Mouse (Mus musculus) embryonic facial prominence, embryonic 13.5 days (tissue): Measurements from ENCODE around the gene Hsdl1. TPM values are rescaled to one million over a fixed set of nuclear protein-coding genes. Genes with fewer than 3 reads are reported as not detected.
A peak's percentile ranks its signal among the peaks of the same experiment; 100 is the strongest.

ENCODE experiments used
- ATAC-seq: fragments of 200-750 bp; cut with Nextera tagmentation; 2 replicates; pipeline ENCODE4 v1.8.0; 2017; ENCODE audit warnings: low read depth; ENCODE audit not compliant: insufficient number of reproducible peaks, insufficient read depth, low FRiP score, low TSS enrichment
- H3K27ac ChIP-seq: fragments of 300-500 bp; sonication (generic); 2 replicates; pipeline ENCODE4 v1.5.1; 2015; ENCODE audit warnings: moderate library complexity, mild to moderate bottlenecking, inconsistent platforms
- H3K27me3 ChIP-seq: fragments of 300-500 bp; sonication (generic); 2 replicates; pipeline ENCODE4 v1.6.1; 2015; ENCODE audit warnings: mild to moderate bottlenecking, inconsistent platforms
- H3K36me3 ChIP-seq: fragments of 300-500 bp; sonication (generic); 2 replicates; pipeline ENCODE4 v1.6.1; 2015; ENCODE audit warnings: mild to moderate bottlenecking, inconsistent platforms
- H3K4me1 ChIP-seq: fragments of 300-500 bp; sonication (generic); 2 replicates; pipeline ENCODE4 v1.6.1; 2015; ENCODE audit warnings: inconsistent platforms
- H3K4me2 ChIP-seq: fragments of 300-500 bp; sonication (generic); 2 replicates; pipeline ENCODE4 v1.6.1; 2015; ENCODE audit warnings: moderate library complexity, mild to moderate bottlenecking, inconsistent platforms
- H3K4me3 ChIP-seq: fragments of 300-500 bp; sonication (generic); 2 replicates; pipeline ENCODE4 v1.5.1; 2015; ENCODE audit warnings: mild to moderate bottlenecking, inconsistent platforms
- H3K9ac ChIP-seq: fragments of 300-500 bp; sonication (generic); 2 replicates; pipeline ENCODE4 v1.6.1; 2015; ENCODE audit warnings: mild to moderate bottlenecking, inconsistent platforms
- H3K9me3 ChIP-seq: fragments of 300-500 bp; sonication (generic); 2 replicates; pipeline ENCODE4 v1.6.1; 2016; ENCODE audit warnings: inconsistent platforms
- WGBS: fragments of 180-500 bp; shearing (Covaris S2); methylation state at CpG from one replicate; pipeline ENCODE4 v1.1.7; 2015; ENCODE audit warnings: mixed read lengths; 5-methylcytosine and 5-hydroxymethylcytosine counted together
- polyA plus RNA-seq: library from polyadenylated mRNA; unstranded; fragments of >200 nt; fragmentation: Nextera tagmentation; extraction: Ambion mirVana; gene quantifications from 2 replicates; pipeline ENCODE4 v1.2.1, GENCODE M21; 2015

Gene Hsdl1
- polyA plus RNA-seq, 1 experiment from 2014 or later = 29.1 TPM

DNA sequence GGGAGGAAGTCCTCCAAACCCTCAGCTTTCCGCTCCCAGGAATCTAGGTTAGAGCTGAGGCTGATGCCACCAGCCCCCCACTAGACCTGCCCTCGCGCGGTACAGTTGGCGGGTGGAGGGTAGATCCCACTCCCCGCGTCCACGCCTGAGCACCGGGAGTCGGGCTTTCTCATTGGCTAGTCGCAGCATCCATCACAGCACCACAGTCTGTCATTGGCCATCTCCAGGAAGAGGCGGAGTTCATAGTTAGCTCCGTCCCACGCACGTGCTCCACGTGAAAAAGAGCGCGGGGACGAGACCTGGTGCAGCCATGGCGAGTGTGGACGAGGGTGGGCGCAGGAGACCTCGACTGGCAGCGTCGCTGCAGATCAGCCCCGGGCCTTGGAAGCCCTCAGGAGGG, 37.5 kb upstream of the Hsdl1 start, which contains the start of gene Adad2:
Gene Adad2 (plus strand): TSS at position 277 of the 400 bp plus-strand sequence.
- Histone ChIP-seq H3K27ac (no peak within 1 kb of the TSS), H3K9me3 (no peaks in the 10 kb centered on the region), H3K4me2 (no peak within 1 kb of the TSS), H3K4me1 (no peaks in the 10 kb centered on the region), H3K27me3 (0 out of 2 replicates have a peak, but pooled peaks cover 5% of the 10 kb centered on the region), H3K9ac (no peak within 1 kb of the TSS), H3K4me3 (no peak within 1 kb of the TSS), H3K36me3 (no peaks in the 10 kb centered on the region)
- WGBS = 86% methylated on average over 26 of the region's 26 CpGs
- no peak; the same call in 1 of the 2 replicates for ATAC-seq

DNA sequence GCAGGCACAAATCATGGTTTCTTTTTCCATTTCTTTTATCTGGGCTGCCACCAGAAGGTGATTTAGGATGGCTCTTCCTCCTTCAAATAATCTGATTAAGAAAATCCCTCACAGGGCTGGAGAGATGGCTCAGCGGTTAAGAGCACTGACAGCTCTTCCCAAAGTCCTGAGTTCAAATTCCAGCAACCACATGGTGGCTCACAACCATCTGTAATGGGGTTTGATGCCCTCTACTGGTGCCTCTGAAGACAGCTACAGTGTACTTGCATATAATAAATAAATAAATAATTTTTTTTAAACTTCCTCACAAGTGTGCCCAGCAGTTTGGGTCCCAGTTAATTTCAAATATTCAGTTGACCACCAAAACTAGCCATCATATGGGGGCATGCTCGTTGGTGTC, 31.2 kb upstream of the Hsdl1 start:
- 84% methylated on average over 2 of the region's 2 CpGs for WGBS
- no peak overlapping the region for H3K4me2 ChIP-seq
- H3K9me3 ChIP-seq = no peaks in the 10 kb centered on the region
- H3K36me3 ChIP-seq = peaks cover 17% of the 10 kb centered on the region
- ATAC-seq = no peak
- no peak overlapping the region for H3K9ac ChIP-seq
- peaks cover 11% of the 10 kb centered on the region for H3K4me1 ChIP-seq
- H3K4me3 ChIP-seq = no peak overlapping the region
- H3K27me3 ChIP-seq = no peaks in the 10 kb centered on the region
- H3K27ac ChIP-seq = no peak overlapping the region

DNA sequence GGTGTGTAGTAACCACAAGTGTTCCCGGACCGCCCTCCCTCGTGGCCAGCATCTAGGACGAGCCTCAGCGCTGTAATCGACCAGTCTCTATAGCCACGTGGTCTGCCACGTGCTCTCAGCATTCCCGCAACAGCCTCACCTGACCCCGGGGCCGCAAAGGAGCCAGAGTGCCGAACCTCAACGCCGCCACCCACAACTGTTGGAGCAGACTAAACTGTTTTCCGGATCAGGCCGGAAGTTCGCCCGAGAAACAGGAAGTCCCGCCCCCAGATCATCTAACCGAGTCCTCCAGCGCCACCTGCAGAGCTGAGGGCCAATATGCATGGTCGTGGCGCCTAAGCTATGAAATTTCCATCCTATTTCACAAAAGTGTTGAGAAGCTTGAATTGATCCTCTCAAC, 30.0 kb upstream of the Hsdl1 start, which contains the start of gene Taf1c:
Gene Taf1c (minus strand): TSS at position 227 of the 400 bp plus-strand sequence.
- H3K4me2 ChIP-seq = peak within 1 kb of the TSS; percentile 91
- ATAC-seq = no peak; the same call in 1 of the 2 replicates
- H3K4me3 ChIP-seq = peak within 1 kb of the TSS; percentile 80
- under 1% methylated on average over 23 of the region's 23 CpGs for WGBS
- no peaks in the 10 kb centered on the region for H3K27me3 ChIP-seq
- no peaks in the 10 kb centered on the region for H3K9me3 ChIP-seq
- H3K4me1 ChIP-seq = peaks cover 11% of the 10 kb centered on the region
- H3K27ac ChIP-seq = peak within 1 kb of the TSS; percentile 40
- peak within 1 kb of the TSS; percentile 89 for H3K9ac ChIP-seq
- H3K36me3 ChIP-seq = peaks cover 29% of the 10 kb centered on the region

DNA sequence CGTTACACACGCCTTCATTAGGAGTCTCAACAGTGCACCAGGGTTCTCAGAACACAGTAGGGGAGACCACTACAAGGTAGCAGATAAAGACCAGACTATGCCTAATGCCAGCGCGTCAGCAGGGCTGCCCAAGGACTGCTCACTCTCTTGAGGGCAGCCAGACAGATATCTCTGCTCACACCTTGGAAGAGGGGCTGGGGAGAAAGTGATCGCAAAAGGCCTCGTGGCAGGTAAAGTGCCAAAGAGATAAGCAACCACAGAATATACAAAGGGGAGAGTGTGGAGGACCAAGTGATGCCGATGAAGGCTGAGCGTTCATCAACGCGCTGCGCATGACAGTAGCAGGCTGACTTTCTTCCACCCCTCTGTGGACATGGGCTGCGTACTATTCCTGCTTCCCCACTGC, 29.4 kb upstream of the Hsdl1 start:
- Histone ChIP-seq H3K4me2 (peak overlapping the region; percentile 91), H3K4me3 (peak overlapping the region; percentile 80), H3K27me3 (no peaks in the 10 kb centered on the region), H3K36me3 (peaks cover 35% of the 10 kb centered on the region), H3K4me1 (peaks cover 11% of the 10 kb centered on the region), H3K9ac (peak overlapping the region; percentile 89), H3K9me3 (no peaks in the 10 kb centered on the region), H3K27ac (peak overlapping the region; percentile 28; the same call in 1 of the 2 replicates)
- WGBS = 39% methylated on average over 12 of the region's 12 CpGs
- no peak for ATAC-seq

DNA sequence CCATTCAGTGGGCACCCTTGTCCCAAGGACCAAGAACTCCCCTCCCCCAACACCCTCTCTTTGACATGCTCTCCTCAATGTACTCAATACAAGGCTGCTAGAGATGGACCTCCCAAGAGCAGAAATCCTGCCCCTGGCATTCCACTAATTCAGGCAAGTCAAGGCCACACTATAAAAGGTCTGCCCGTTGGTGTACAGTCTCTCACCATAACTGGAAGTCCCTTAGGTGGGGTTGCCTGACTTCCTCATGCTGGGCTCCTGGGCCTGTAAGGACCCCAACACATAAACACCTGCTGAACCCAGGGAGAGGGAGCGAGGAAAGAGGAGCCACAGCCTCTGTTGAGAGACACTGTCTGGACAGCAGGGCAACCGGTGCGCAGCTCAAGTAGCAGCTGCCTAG, 28.8 kb upstream of the Hsdl1 start:
- Histone ChIP-seq H3K27me3 (no peaks in the 10 kb centered on the region), H3K27ac (no peak overlapping the region), H3K9me3 (no peaks in the 10 kb centered on the region), H3K36me3 (peaks cover 42% of the 10 kb centered on the region), H3K4me1 (peaks cover 11% of the 10 kb centered on the region), H3K4me3 (peak overlapping the region; percentile 80), H3K9ac (peak overlapping the region; percentile 89), H3K4me2 (peak overlapping the region; percentile 91)
- WGBS = 92% methylated on average over 4 of the region's 4 CpGs
- no peak for ATAC-seq

DNA sequence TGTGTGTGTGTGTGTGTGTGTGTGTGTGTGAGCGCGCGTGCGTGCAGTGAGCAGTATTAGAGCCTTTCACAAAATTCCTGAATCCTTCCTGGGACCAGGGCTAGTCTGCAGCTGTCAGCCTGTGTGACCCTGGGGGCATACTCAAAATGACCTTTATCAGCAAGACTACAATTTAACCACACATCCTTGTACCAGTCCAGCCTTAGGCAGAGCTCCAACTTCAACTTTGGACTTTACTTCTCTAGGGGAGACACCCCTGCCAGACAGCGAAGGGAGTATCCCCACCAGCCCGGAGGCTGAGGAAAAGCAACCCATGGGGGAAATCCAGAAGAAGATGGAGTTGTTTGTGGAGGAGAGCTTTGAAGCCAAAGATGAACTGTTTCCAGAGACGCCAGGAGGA, 16.5 kb upstream of the Hsdl1 start:
- no peaks in the 10 kb centered on the region for H3K9me3 ChIP-seq
- no peaks in the 10 kb centered on the region for H3K27me3 ChIP-seq
- H3K27ac ChIP-seq = no peak overlapping the region
- WGBS = 84% methylated on average over 7 of the region's 7 CpGs
- peaks cover 7% of the 10 kb centered on the region; the same call in 1 of the 2 replicates for H3K4me1 ChIP-seq
- ATAC-seq = no peak
- H3K36me3 ChIP-seq = peaks cover 7% of the 10 kb centered on the region; the same call in 1 of the 2 replicates
- no peak overlapping the region for H3K9ac ChIP-seq
- H3K4me2 ChIP-seq = no peak overlapping the region
- H3K4me3 ChIP-seq = no peak overlapping the region

DNA sequence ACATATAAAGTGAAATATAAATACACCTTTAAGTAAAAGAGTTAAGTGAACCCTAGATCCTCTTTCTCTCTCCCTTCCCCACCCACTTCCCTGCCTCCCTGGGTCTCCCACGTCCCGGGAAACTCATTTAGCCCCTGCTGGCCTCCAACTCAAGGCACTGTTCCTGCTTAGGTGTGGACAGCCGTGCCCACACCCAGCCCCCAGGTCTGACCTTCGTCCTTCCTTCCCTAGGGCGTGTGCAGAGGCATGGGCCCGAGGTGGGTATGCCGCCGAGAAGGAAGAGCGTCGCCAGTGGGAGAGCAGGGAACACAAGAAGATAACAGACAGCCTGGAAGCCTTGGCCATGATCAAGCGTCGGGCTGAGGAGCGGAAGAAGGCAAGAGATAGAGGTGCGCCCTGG, 15.4 kb upstream of the Hsdl1 start:
- 82% methylated on average over 14 of the region's 14 CpGs for WGBS
- H3K4me1 ChIP-seq = peaks cover 13% of the 10 kb centered on the region; the same call in 1 of the 2 replicates
- H3K9me3 ChIP-seq = no peaks in the 10 kb centered on the region
- no peaks in the 10 kb centered on the region for H3K27me3 ChIP-seq
- no peak overlapping the region for H3K4me3 ChIP-seq
- H3K9ac ChIP-seq = no peak overlapping the region
- ATAC-seq = no peak
- no peak overlapping the region for H3K27ac ChIP-seq
- no peak overlapping the region for H3K4me2 ChIP-seq
- H3K36me3 ChIP-seq = no peaks in the 10 kb centered on the region

DNA sequence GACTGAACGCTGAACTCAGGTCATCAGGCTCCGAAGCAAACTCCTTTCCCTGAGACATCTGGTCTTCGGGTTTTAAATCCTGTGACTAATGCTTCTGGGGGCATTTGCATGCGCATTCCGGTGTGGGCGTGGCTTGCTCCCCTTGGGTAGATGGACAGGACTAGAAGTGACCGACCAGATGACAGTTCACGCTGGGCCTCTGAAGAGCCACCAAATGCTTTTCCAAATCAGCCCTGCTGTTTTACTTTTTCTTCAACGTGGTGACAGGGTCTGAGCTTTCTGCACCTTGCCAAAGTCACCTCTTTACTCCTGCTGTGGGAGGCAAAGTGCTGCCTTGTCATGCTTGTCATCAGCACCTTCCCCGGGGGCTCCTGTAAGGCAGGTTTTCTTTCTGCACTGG, 13.9 kb upstream of the Hsdl1 start:
- no peak overlapping the region for H3K4me3 ChIP-seq
- no peak overlapping the region for H3K4me2 ChIP-seq
- H3K27me3 ChIP-seq = no peaks in the 10 kb centered on the region
- H3K9me3 ChIP-seq = no peaks in the 10 kb centered on the region
- H3K27ac ChIP-seq = no peak overlapping the region
- no peaks in the 10 kb centered on the region for H3K36me3 ChIP-seq
- ATAC-seq = no peak
- H3K9ac ChIP-seq = no peak overlapping the region
- 15% methylated on average over 10 of the region's 10 CpGs for WGBS
- H3K4me1 ChIP-seq = peaks cover 13% of the 10 kb centered on the region; the same call in 1 of the 2 replicates

DNA sequence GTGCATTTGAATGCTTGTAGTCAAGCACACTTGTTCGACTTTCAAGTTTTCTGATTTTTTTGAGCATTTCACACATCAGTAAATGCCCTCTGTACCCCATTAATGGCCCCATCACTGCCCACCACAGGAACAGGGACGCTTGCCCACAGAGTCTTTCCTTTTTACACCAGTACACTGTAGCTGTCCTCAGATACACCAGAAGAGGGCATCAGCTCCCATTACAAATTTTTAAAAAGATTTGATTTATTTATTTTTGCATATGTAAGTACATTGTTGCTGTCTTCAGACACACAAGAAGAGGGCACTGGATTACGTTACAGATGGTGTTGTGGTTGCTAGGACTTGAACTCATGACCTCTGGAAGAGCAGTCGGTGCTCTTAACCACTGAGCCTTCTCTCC, 13.3 kb upstream of the Hsdl1 start:
- Histone ChIP-seq H3K27ac (no peak overlapping the region), H3K4me1 (peaks cover 13% of the 10 kb centered on the region; the same call in 1 of the 2 replicates), H3K36me3 (no peaks in the 10 kb centered on the region), H3K4me3 (no peak overlapping the region), H3K4me2 (no peak overlapping the region), H3K9me3 (no peaks in the 10 kb centered on the region), H3K27me3 (no peaks in the 10 kb centered on the region), H3K9ac (no peak overlapping the region)
- 57% methylated on average over 4 of the region's 4 CpGs for WGBS
- no peak for ATAC-seq

DNA sequence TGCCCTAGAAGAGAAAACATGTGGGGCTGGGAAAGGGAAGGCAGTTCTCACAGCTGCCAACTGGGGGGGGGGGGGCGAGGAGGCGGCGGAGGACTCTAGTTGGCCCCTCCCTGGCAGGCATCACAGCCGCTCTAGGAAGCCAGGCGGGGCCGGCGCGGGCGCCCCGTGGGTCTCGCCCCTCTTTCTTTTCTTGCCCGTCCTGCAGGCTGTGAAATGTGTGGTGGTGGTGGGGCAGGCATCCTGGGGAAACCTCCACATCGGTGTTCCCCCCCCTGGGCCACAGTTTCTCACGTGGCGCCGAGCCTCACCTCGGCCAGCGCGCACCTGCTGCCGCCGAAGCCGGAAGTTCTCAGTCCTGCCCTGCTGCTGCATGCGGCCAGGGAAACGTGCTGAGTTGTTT, 10.9 kb upstream of the Hsdl1 start:
- peaks cover 13% of the 10 kb centered on the region; the same call in 1 of the 2 replicates for H3K4me1 ChIP-seq
- no peaks in the 10 kb centered on the region for H3K36me3 ChIP-seq
- no peaks in the 10 kb centered on the region for H3K27me3 ChIP-seq
- WGBS = 12% methylated on average over 23 of the region's 24 CpGs
- H3K9me3 ChIP-seq = no peaks in the 10 kb centered on the region
- H3K9ac ChIP-seq = peak overlapping the region; percentile 62
- H3K27ac ChIP-seq = no peak overlapping the region
- H3K4me2 ChIP-seq = peak overlapping the region; percentile 65
- H3K4me3 ChIP-seq = peak overlapping the region; percentile 38
- ATAC-seq = peak; percentile 56; the same call in 1 of the 2 replicates

DNA sequence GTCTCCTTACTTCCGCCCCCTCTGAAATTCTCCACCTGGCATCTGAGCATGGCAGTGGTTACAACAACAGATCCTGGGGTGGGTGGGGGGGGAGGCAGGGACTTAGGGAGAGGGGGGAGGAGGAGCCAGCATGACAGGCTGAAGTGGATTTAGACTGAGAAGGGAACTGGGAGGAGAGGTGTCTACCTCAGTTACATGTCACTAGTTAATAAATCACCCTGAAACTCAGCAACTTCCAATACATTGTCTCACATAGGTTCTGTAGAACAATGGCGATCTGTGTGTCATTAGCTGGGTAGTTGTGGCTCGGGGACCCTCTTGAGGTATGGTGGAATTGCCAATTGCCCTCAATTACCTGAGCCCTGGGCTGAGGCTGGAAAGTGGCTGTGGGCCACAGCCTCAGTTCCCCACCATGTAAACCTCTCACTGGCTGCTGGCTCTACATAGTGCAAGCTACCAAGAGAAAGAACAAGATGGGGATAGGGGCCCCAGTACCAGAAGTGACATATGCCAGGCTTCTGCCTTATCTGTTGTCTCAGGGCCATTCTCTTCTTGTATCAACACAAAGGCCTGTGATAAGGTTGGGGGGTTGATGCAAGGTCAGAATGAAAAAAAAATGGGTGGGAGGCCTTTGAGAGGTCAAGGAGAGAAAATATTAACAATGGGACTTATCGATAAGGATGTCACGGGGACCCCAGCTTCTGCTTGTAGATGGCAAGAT, 5.6 kb upstream of the Hsdl1 start:
- Histone ChIP-seq H3K27me3 (peaks cover 31% of the 10 kb centered on the region), H3K9ac (no peak overlapping the region), H3K27ac (no peak overlapping the region), H3K9me3 (no peaks in the 10 kb centered on the region), H3K4me1 (peaks cover 2% of the 10 kb centered on the region; the same call in 1 of the 2 replicates), H3K4me2 (no peak overlapping the region), H3K36me3 (no peaks in the 10 kb centered on the region), H3K4me3 (no peak overlapping the region)
- WGBS = 83% methylated on average over 5 of the region's 5 CpGs
- ATAC-seq = no peak

DNA sequence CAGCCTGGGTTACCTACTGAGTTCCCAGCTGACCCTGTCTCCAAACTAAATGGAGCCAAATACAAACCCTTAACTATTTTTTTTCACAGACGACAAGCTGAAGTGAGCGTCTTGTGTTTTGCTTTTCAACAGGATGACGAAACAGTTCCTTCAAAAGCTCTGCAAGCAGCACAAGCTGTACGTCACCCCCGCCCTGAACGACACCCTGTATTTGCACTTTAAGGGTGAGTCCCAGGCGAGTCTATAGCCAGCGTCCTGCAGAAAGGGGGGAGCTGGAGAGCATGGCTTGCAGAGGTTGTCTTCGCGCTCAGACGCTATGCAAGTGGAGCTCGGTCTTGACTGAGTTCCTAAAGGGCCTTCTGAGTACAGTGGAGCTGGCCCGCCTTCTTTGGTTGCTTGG, 4.1 kb upstream of the Hsdl1 start:
- peaks cover 33% of the 10 kb centered on the region for H3K27me3 ChIP-seq
- no peak overlapping the region for H3K27ac ChIP-seq
- ATAC-seq = no peak
- no peaks in the 10 kb centered on the region for H3K9me3 ChIP-seq
- no peak overlapping the region for H3K4me3 ChIP-seq
- H3K36me3 ChIP-seq = no peaks in the 10 kb centered on the region
- WGBS = 44% methylated on average over 13 of the region's 13 CpGs
- no peak overlapping the region for H3K4me2 ChIP-seq
- H3K4me1 ChIP-seq = peaks cover 10% of the 10 kb centered on the region
- H3K9ac ChIP-seq = no peak overlapping the region
